Mouse (Mus musculus) embryonic facial prominence, embryonic 15.5 days (tissue): ENCODE results near the gene Rrp1. TPM values are rescaled to one million over a fixed set of nuclear protein-coding genes. Genes with fewer than 3 reads are reported as not detected.

Source experiments
- ATAC-seq: fragments of 200-750 bp; cut with Nextera tagmentation; 2 replicates; pipeline ENCODE4 v1.8.0; 2017; ENCODE audit warnings: low read depth, moderate TSS enrichment; ENCODE audit not compliant: insufficient number of reproducible peaks, low FRiP score, low TSS enrichment
- H3K27ac ChIP-seq: fragments of 300-500 bp; sonication (generic); replicated peaks from 2 replicates; pipeline ENCODE4 v1.5.1; 2015; ENCODE audit warnings: mild to moderate bottlenecking, inconsistent platforms
- H3K27me3 ChIP-seq: fragments of 300-500 bp; sonication (generic); 2 replicates; pipeline ENCODE4 v1.6.1; 2015; ENCODE audit warnings: inconsistent platforms
- H3K36me3 ChIP-seq: fragments of 300-500 bp; sonication (generic); 2 replicates; pipeline ENCODE4 v1.6.1; 2015; ENCODE audit warnings: mild to moderate bottlenecking, inconsistent platforms
- H3K4me1 ChIP-seq: fragments of 300-500 bp; sonication (generic); 2 replicates; pipeline ENCODE4 v1.6.1; 2015; ENCODE audit warnings: inconsistent platforms
- H3K4me2 ChIP-seq: fragments of 300-500 bp; sonication (generic); replicated peaks from 2 replicates; pipeline ENCODE4 v1.6.1; 2015; ENCODE audit warnings: mild to moderate bottlenecking, inconsistent platforms
- H3K4me3 ChIP-seq: fragments of 300-500 bp; sonication (generic); replicated peaks from 2 replicates; pipeline ENCODE4 v1.5.1; 2015; ENCODE audit warnings: mild to moderate bottlenecking, inconsistent platforms
- H3K9ac ChIP-seq: fragments of 300-500 bp; sonication (generic); 2 replicates; pipeline ENCODE4 v1.6.1; 2015; ENCODE audit warnings: inconsistent platforms
- H3K9me3 ChIP-seq: fragments of 300-500 bp; sonication (generic); replicated peaks from 2 replicates; pipeline ENCODE4 v1.6.1; 2016; ENCODE audit warnings: inconsistent platforms
- WGBS: fragments of 180-500 bp; shearing (Covaris S2); methylation state at CpG from one replicate; pipeline ENCODE4 v1.1.7; 2015; 5-methylcytosine and 5-hydroxymethylcytosine counted together
- microRNA-seq: library from miRNA; unstranded; fragments of <30 nt; microRNA quantifications from one replicate; pipeline ENCODE4, GENCODE M21; 2016; ENCODE audit warnings: borderline number of aligned reads
- polyA plus RNA-seq: library from polyadenylated mRNA; unstranded; fragments of >200 nt; fragmentation: Nextera tagmentation; extraction: Ambion mirVana; gene quantifications from 2 replicates; pipeline ENCODE4 v1.2.1, GENCODE M21; 2015

Rrp1 gene
- polyA plus RNA-seq, 1 experiment from 2014 or later = 298 TPM

- no peak for ATAC-seq
- no peak overlapping the region for H3K4me3 ChIP-seq
- H3K4me2 ChIP-seq = no peak overlapping the region
- 81% methylated on average over 4 of the region's 4 CpGs for WGBS
- no peaks in the 10 kb centered on the region for H3K27me3 ChIP-seq
- H3K4me1 ChIP-seq = peaks cover 8% of the 10 kb centered on the region; the same call in 1 of the 2 replicates
- no peaks in the 10 kb centered on the region for H3K9me3 ChIP-seq
- H3K27ac ChIP-seq = no peak overlapping the region
- H3K9ac ChIP-seq = no peak overlapping the region
- H3K36me3 ChIP-seq = no peaks in the 10 kb centered on the region
These were observed 54.6 kb downstream of the Rrp1 start for GRCm38 (mm10) chr10:78358266-78358665.

GRCm38 (mm10) chr10:78357742-78358141 is 55.1 kb downstream of the Rrp1 start:
- no peaks in the 10 kb centered on the region for H3K9me3 ChIP-seq

GRCm38 (mm10) chr10:78355931-78356593 is 56.8 kb downstream of the Rrp1 start:
- no peaks in the 10 kb centered on the region for H3K27me3 ChIP-seq
- 0 out of 2 replicates have a peak overlapping the region, but pooled peaks have one; percentile 1 for H3K9ac ChIP-seq
- no peaks in the 10 kb centered on the region for H3K9me3 ChIP-seq
- 33% methylated on average over 1 of the region's 1 CpGs for WGBS
- peaks cover 12% of the 10 kb centered on the region for H3K4me1 ChIP-seq
- no peak overlapping the region for H3K27ac ChIP-seq
- no peak overlapping the region for H3K4me2 ChIP-seq
- H3K36me3 ChIP-seq = no peaks in the 10 kb centered on the region
- peak; percentile 32; the same call in 1 of the 2 replicates for ATAC-seq
- no peak overlapping the region for H3K4me3 ChIP-seq

More at GRCm38 (mm10) chr10:78357742-78358141, 55.1 kb downstream of the Rrp1 start:
- Histone ChIP-seq H3K4me3 (no peak overlapping the region), H3K4me2 (no peak overlapping the region), H3K27ac (no peak overlapping the region), H3K36me3 (no peaks in the 10 kb centered on the region), H3K27me3 (no peaks in the 10 kb centered on the region), H3K9ac (no peak overlapping the region), H3K4me1 (peaks cover 8% of the 10 kb centered on the region; the same call in 1 of the 2 replicates)
- no peak for ATAC-seq
- WGBS = 85% methylated on average over 5 of the region's 5 CpGs

- Histone ChIP-seq H3K4me3 (no peak overlapping the region; the same call in 1 of the 2 replicates), H3K4me1 (peaks cover 21% of the 10 kb centered on the region), H3K4me2 (no peak overlapping the region), H3K27me3 (no peaks in the 10 kb centered on the region), H3K9me3 (no peaks in the 10 kb centered on the region), H3K9ac (no peak overlapping the region), H3K27ac (0 out of 2 replicates have a peak overlapping the region, but pooled peaks have one; percentile 29), H3K36me3 (no peaks in the 10 kb centered on the region)
- no peak for ATAC-seq
- WGBS = 70% methylated on average over 4 of the region's 4 CpGs
These were observed 59.6 kb downstream of the Rrp1 start for GRCm38 (mm10) chr10:78353196-78353595.

- 23% methylated on average over 8 of the region's 8 CpGs for WGBS
- Histone ChIP-seq H3K36me3 (no peaks in the 10 kb centered on the region), H3K4me1 (peaks cover 21% of the 10 kb centered on the region), H3K9me3 (no peaks in the 10 kb centered on the region), H3K4me2 (peak overlapping the region; percentile 63), H3K27me3 (no peaks in the 10 kb centered on the region), H3K9ac (peak overlapping the region; percentile 91), H3K4me3 (peak overlapping the region; percentile 90), H3K27ac (peak overlapping the region; percentile 76)
- no peak for ATAC-seq
These were observed 60.2 kb downstream of the Rrp1 start for GRCm38 (mm10) chr10:78352666-78353030.

- Histone ChIP-seq H3K9me3 (no peaks in the 10 kb centered on the region), H3K36me3 (no peaks in the 10 kb centered on the region), H3K27ac (peak within 1 kb of the TSS; percentile 76), H3K4me3 (peak within 1 kb of the TSS; percentile 90), H3K4me1 (peaks cover 21% of the 10 kb centered on the region), H3K4me2 (peak within 1 kb of the TSS; percentile 63), H3K9ac (peak within 1 kb of the TSS; percentile 91), H3K27me3 (no peaks in the 10 kb centered on the region)
- WGBS = under 1% methylated on average over 67 of the region's 113 CpGs
- ATAC-seq = peak; percentile 74
These were observed 60.8 kb downstream of the Rrp1 start, which contains the start of gene Agpat3 for GRCm38 (mm10) chr10:78351887-78352665. Gene Agpat3 (minus strand): TSS chr10:78352489.

- under 1% methylated on average over 13 of the region's 13 CpGs for WGBS
- no peaks in the 10 kb centered on the region for H3K36me3 ChIP-seq
- H3K9me3 ChIP-seq = no peaks in the 10 kb centered on the region
- peak overlapping the region; percentile 63 for H3K4me2 ChIP-seq
- H3K4me1 ChIP-seq = peaks cover 21% of the 10 kb centered on the region
- ATAC-seq = no peak
- H3K4me3 ChIP-seq = peak overlapping the region; percentile 90
- H3K27me3 ChIP-seq = no peaks in the 10 kb centered on the region
- H3K9ac ChIP-seq = peak overlapping the region; percentile 91
- H3K27ac ChIP-seq = peak overlapping the region; percentile 76
These were observed 61.3 kb downstream of the Rrp1 start for GRCm38 (mm10) chr10:78351564-78351886.

- peak overlapping the region; percentile 90 for H3K4me3 ChIP-seq
- peaks cover 21% of the 10 kb centered on the region for H3K4me1 ChIP-seq
- ATAC-seq = no peak
- H3K9ac ChIP-seq = peak overlapping the region; percentile 91
- H3K27me3 ChIP-seq = no peaks in the 10 kb centered on the region
- H3K4me2 ChIP-seq = peak overlapping the region; percentile 63
- 26% methylated on average over 6 of the region's 6 CpGs for WGBS
- H3K36me3 ChIP-seq = no peaks in the 10 kb centered on the region
- no peaks in the 10 kb centered on the region for H3K9me3 ChIP-seq
- peak overlapping the region; percentile 76; the same call in 1 of the 2 replicates for H3K27ac ChIP-seq
These were observed 61.9 kb downstream of the Rrp1 start for GRCm38 (mm10) chr10:78350796-78351556.

Small RNA genes lying within 50 kb of the gene (microRNA-seq; reads per million reads assigned to microRNA genes)
- not detected for gene Mir6410
- gene Mir6907 = not detected
- not detected for gene Mir6908

Other genes starting within 250 kb of the Rrp1 start
- 38.1 and 40.9 TPM in 2 replicates for gene D10Jhu81e, start 243.3 kb downstream of the Rrp1 start, polyA plus RNA-seq
- 17.9 and 18.4 TPM in 2 replicates for gene Pwp2, start 227.9 kb downstream of the Rrp1 start, polyA plus RNA-seq
- 15.8 and 16.1 TPM in 2 replicates for gene Trappc10, start 168.4 kb downstream of the Rrp1 start, polyA plus RNA-seq
- 99.7 and 105 TPM in 2 replicates for gene Agpat3, start 60.6 kb downstream of the Rrp1 start, polyA plus RNA-seq
- gene Cstb, start 12.6 kb upstream of the Rrp1 start, polyA plus RNA-seq = 265 and 273 TPM in 2 replicates
- gene Pdxk, start 51.9 kb upstream of the Rrp1 start, polyA plus RNA-seq = 12.7 and 14.1 TPM in 2 replicates
- gene Olfr1358, start 104.4 kb upstream of the Rrp1 start, polyA plus RNA-seq = 0.21 TPM in 1 of 2 replicates, not detected in the other
- 69.2 and 75.6 TPM in 2 replicates for gene Ilvbl, start 161.3 kb upstream of the Rrp1 start, polyA plus RNA-seq
- 18.3 and 20.2 TPM in 2 replicates for gene Syde1, start 178.9 kb upstream of the Rrp1 start, polyA plus RNA-seq
- 0.09 TPM in 1 of 2 replicates, not detected in the other for gene Olfr1357, start 205.0 kb upstream of the Rrp1 start, polyA plus RNA-seq